Mouse (Mus musculus) limb, embryonic 14.5 days (tissue): ENCODE measurements around the gene Slc4a2. TPM values are rescaled to one million over a fixed set of nuclear protein-coding genes. Genes with fewer than 3 reads are reported as not detected.

Experiments
- ATAC-seq: fragments of 200-750 bp; cut with Nextera tagmentation; 2 replicates; pipeline ENCODE4 v1.8.0; 2017; ENCODE audit warnings: low read depth, moderate number of reproducible peaks, moderate TSS enrichment; ENCODE audit not compliant: low FRiP score
- DNase-seq: peaks from one replicate; pipeline ENCODE4 v3.0.0-alpha.2; 2015; ENCODE audit warnings: low spot score
- H3K27ac ChIP-seq: fragments of 300-500 bp; sonication (generic); replicated peaks from 2 replicates; pipeline ENCODE4 v1.5.1; 2014; ENCODE audit warnings: low read depth, mild to moderate bottlenecking, low read length, moderate library complexity, mixed read lengths
- H3K27me3 ChIP-seq: fragments of 300-500 bp; sonication (generic); 2 replicates; pipeline ENCODE4 v1.6.1; 2014; ENCODE audit warnings: low read length, mixed read lengths; ENCODE audit not compliant: control insufficient read depth, insufficient read depth
- H3K36me3 ChIP-seq: fragments of 300-500 bp; sonication (generic); 2 replicates; pipeline ENCODE4 v1.6.1; 2014; ENCODE audit warnings: mild to moderate bottlenecking, low read length, moderate library complexity, mixed read lengths; ENCODE audit not compliant: control insufficient read depth, insufficient read depth
- H3K4me1 ChIP-seq: fragments of 300-500 bp; sonication (generic); 2 replicates; pipeline ENCODE4 v1.6.1; 2014; ENCODE audit warnings: antibody characterized with exemption, low read length, mixed read lengths; ENCODE audit not compliant: control insufficient read depth, insufficient read depth
- H3K4me2 ChIP-seq: fragments of 300-500 bp; sonication (generic); replicated peaks from 2 replicates; pipeline ENCODE4 v1.6.1; 2014; ENCODE audit warnings: low read depth, mild to moderate bottlenecking, low read length, moderate library complexity; ENCODE audit not compliant: severe bottlenecking
- H3K4me3 ChIP-seq: fragments of 300-500 bp; sonication (generic); replicated peaks from 2 replicates; pipeline ENCODE4 v1.5.1; 2014; ENCODE audit warnings: low read length
- H3K9ac ChIP-seq: fragments of 300-500 bp; sonication (generic); 2 replicates; pipeline ENCODE4 v1.6.1; 2014; ENCODE audit warnings: mild to moderate bottlenecking, low read depth, low read length, moderate library complexity; ENCODE audit not compliant: severe bottlenecking
- H3K9me3 ChIP-seq: fragments of 300-500 bp; sonication (generic); 2 replicates; pipeline ENCODE4 v1.6.1; 2016; ENCODE audit warnings: low read length; ENCODE audit not compliant: control insufficient read depth
- POLR2A ChIP-seq: fragments of 200-500 bp; IDR thresholded peaks from 2 replicates; pipeline ENCODE4 v1.8.0; 2012; ENCODE audit warnings: inconsistent platforms, mild to moderate bottlenecking, moderate library complexity, borderline replicate concordance; ENCODE audit not compliant: insufficient read depth, insufficient read length; ENCODE audit errors: extremely low read depth
- WGBS: fragments of 180-500 bp; shearing (Covaris S2); extraction: QIAGEN DNeasy Blood & Tissue Kit; methylation state at CpG from one replicate; pipeline ENCODE4 v1.1.7; 2014; 5-methylcytosine and 5-hydroxymethylcytosine counted together
- polyA plus RNA-seq, 2 experiments: library from polyadenylated mRNA; depleted of rRNA in 1 of 2; stranded (reverse) in 1 of 2; unstranded in 1 of 2; fragments of >200 nt; fragmentation: Nextera tagmentation in 1 of 2; extraction: Ambion mirVana in 1 of 2; gene quantifications; 2 replicates each; pipeline versions ENCODE4 v1.2.1 to v1.2.3; 2012 to 2014

Slc4a2 gene
- polyA plus RNA-seq, 2 experiments, result 30.0 to 69.1 TPM

DNA sequence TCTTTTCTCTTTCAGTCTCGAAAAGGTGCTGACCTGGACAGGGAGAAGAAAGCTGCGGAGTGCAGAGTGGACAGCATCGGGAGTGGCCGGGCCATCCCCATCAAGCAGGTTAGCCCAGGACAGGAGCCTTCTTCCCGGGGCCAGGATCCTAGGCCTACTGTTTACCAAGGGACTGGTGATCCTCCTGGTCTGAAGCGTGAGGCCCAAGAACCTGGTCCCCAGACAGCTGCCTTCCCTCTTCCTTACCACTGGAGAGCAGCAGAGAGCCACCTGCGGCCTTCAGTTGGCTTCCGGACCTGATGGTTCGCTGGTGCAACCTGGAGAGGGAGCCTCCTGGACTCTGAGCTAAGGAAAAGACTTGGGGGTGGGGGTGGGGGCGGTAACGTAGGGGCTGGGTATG, 59.7 kb downstream of the Slc4a2 start:
- no peak overlapping the region for H3K9ac ChIP-seq
- H3K27ac ChIP-seq, result no peak overlapping the region
- no peak overlapping the region for H3K4me2 ChIP-seq
- DNase-seq (peak; percentile 68), ATAC-seq (peak; percentile 44; the same call in 1 of the 2 replicates)
- 25% methylated on average over 11 of the region's 11 CpGs for WGBS
- TF ChIP-seq POLR2A, result no peak
- H3K4me3 ChIP-seq, result no peak overlapping the region
- no peaks in the 10 kb centered on the region for H3K9me3 ChIP-seq
- H3K36me3 ChIP-seq, result peaks cover 79% of the 10 kb centered on the region
- H3K27me3 ChIP-seq, result no peaks in the 10 kb centered on the region
- H3K4me1 ChIP-seq, result peaks cover 4% of the 10 kb centered on the region; the same call in 1 of the 2 replicates

DNA sequence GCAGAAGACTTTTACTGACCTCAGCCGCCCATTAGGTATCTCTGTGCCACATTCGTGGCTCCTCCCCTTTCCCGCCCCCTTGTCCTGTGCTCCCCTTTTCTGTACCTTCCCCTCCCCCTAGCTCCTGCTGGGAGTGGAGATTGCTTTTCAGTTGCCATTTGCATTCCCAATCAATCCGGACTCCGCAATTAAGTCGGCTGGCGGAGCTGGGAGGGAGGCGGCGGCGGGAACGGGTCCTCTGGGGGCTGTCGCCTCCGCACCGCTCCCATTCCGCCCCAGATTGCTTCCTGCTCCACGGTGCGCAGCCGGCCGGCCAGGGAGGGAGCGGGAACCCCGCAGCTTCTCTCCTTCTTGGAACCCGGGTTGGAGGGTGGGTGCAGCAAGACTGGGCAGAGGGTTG, 61.3 kb downstream of the Slc4a2 start:
- Histone ChIP-seq H3K4me2 (peak overlapping the region; percentile 16), H3K27ac (no peak overlapping the region), H3K9me3 (no peaks in the 10 kb centered on the region), H3K27me3 (no peaks in the 10 kb centered on the region), H3K9ac (peak overlapping the region; percentile 34; the same call in 1 of the 2 replicates), H3K36me3 (peaks cover 80% of the 10 kb centered on the region), H3K4me1 (peaks cover 4% of the 10 kb centered on the region; the same call in 1 of the 2 replicates), H3K4me3 (no peak overlapping the region)
- ATAC-seq (no peak), DNase-seq (no peak)
- TF ChIP-seq POLR2A, result no peak
- 15% methylated on average over 22 of the region's 22 CpGs for WGBS

DNA sequence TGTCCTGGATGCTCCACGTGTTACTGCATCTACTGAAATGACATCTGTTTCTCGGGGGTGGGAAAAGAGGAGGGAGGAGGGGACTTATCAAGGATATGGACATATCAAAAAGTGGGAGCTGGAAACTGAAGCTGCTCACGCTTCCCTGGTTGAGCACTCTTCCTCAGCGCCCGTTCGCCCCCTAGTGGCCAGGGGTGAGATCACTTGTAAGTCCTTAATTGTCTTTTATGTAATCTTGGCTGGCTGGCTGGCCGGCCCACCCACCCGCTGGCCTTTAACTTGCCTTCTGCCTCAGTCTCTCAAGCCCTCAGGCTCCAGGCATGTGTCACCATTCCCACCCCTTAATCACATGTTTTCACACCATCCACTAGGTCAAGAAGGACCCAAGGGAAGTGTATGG, 62.5 kb downstream of the Slc4a2 start:
- no peak overlapping the region for H3K4me2 ChIP-seq
- WGBS, result 3% methylated on average over 8 of the region's 8 CpGs
- DNase-seq, result peak; percentile 78
- no peak overlapping the region for H3K4me3 ChIP-seq
- no peak for TF ChIP-seq POLR2A
- no peak overlapping the region for H3K9ac ChIP-seq
- H3K27me3 ChIP-seq, result no peaks in the 10 kb centered on the region
- H3K9me3 ChIP-seq, result no peaks in the 10 kb centered on the region
- peaks cover 4% of the 10 kb centered on the region; the same call in 1 of the 2 replicates for H3K4me1 ChIP-seq
- peaks cover 80% of the 10 kb centered on the region for H3K36me3 ChIP-seq
- no peak for ATAC-seq
- H3K27ac ChIP-seq, result no peak overlapping the region

DNA sequence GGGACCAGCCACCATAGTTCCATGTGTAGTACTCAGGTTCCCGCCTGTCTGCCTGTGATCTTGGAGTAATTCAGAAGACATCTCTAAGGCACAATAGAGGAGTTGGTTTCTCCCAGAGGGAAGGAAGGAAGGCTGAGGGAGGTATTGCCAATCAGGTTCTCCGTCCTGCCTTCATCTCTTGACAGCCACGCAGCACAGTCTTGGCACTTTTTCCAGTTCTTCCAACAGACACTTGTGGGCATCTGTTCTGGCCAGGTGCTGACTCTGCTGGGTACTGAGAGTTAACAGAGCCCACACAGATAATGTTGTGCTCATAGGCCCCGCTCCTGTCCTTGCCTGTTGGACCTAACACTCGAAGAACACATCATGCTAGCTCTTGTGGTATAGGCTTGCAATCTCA, 63.1 kb downstream of the Slc4a2 start:
- no peak for TF ChIP-seq POLR2A
- Histone ChIP-seq H3K4me1 (peaks cover 4% of the 10 kb centered on the region; the same call in 1 of the 2 replicates), H3K27me3 (no peaks in the 10 kb centered on the region), H3K9me3 (no peaks in the 10 kb centered on the region), H3K4me2 (no peak overlapping the region), H3K27ac (no peak overlapping the region), H3K36me3 (peaks cover 81% of the 10 kb centered on the region), H3K9ac (no peak overlapping the region), H3K4me3 (no peak overlapping the region)
- ATAC-seq (no peak), DNase-seq (no peak)
- 88% methylated on average over 5 of the region's 5 CpGs for WGBS

DNA sequence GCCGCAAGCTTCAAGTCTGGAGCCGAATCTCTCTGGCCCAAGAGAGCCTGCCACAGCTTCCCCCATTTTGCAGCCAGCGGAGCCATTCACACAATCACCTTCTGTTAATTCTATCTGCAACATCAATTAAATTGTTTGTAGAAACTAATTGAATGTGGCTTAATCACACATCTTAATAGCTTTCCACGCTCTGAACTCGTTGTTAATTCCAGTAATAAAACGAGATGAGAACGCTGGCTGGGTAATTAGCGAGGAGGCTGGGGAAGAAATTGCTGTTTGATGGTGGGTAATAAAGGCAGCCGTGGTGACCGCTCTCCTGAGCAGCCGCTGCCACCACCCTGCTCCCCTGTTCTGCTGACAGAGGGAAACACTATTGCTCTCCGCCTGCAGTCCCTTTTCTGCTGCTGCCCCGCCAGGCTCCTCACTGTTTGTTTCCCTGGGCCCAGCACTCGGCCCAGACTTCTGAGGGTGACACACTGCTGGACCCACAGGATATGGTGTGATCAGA, 66.8 kb downstream of the Slc4a2 start:
- Histone ChIP-seq H3K27me3 (no peaks in the 10 kb centered on the region), H3K9ac (no peak overlapping the region), H3K4me1 (no peaks in the 10 kb centered on the region; the same call in 1 of the 2 replicates), H3K36me3 (peaks cover 92% of the 10 kb centered on the region), H3K4me2 (no peak overlapping the region), H3K4me3 (no peak overlapping the region), H3K9me3 (no peaks in the 10 kb centered on the region), H3K27ac (no peak overlapping the region)
- TF ChIP-seq POLR2A, result no peak
- 33% methylated on average over 14 of the region's 14 CpGs for WGBS
- ATAC-seq (no peak), DNase-seq (no peak)

Other genes starting within 250 kb of the Slc4a2 start
- 16.2 and 26.5 TPM in 2 replicates for gene Kcnh2, start 72.2 kb upstream of the Slc4a2 start, polyA plus RNA-seq (2012; rRNA removed)
- gene Kcnh2, start 72.2 kb upstream of the Slc4a2 start, polyA plus RNA-seq (2014; fragmentation: Nextera tagmentation; extraction: Ambion mirVana), result 2.8 and 3.8 TPM in 2 replicates
- gene Nos3, start 59.0 kb upstream of the Slc4a2 start, polyA plus RNA-seq (2012; rRNA removed), result 7.3 and 7.4 TPM in 2 replicates
- gene Nos3, start 59.0 kb upstream of the Slc4a2 start, polyA plus RNA-seq (2014; fragmentation: Nextera tagmentation; extraction: Ambion mirVana), result 4.8 and 6.1 TPM in 2 replicates
- gene Atg9b, start 31.7 kb upstream of the Slc4a2 start, polyA plus RNA-seq (2012; rRNA removed), result 1.7 and 2.4 TPM in 2 replicates
- gene Atg9b, start 31.7 kb upstream of the Slc4a2 start, polyA plus RNA-seq (2014; fragmentation: Nextera tagmentation; extraction: Ambion mirVana), result 0.54 and 1.3 TPM in 2 replicates
- 45.3 and 58.3 TPM in 2 replicates for gene Abcb8, start 30.2 kb upstream of the Slc4a2 start, polyA plus RNA-seq (2012; rRNA removed)
- 35.8 and 37.3 TPM in 2 replicates for gene Abcb8, start 30.2 kb upstream of the Slc4a2 start, polyA plus RNA-seq (2014; fragmentation: Nextera tagmentation; extraction: Ambion mirVana)
- 3.0 and 6.2 TPM in 2 replicates for gene Asic3, start 10.4 kb upstream of the Slc4a2 start, polyA plus RNA-seq (2012; rRNA removed)
- 0.36 and 1.2 TPM in 2 replicates for gene Asic3, start 10.4 kb upstream of the Slc4a2 start, polyA plus RNA-seq (2014; fragmentation: Nextera tagmentation; extraction: Ambion mirVana)
- gene Cdk5, start 307 bp upstream of the Slc4a2 start, polyA plus RNA-seq (2012; rRNA removed), result 127 and 165 TPM in 2 replicates
- 51.7 TPM in 2 replicates for gene Cdk5, start 307 bp upstream of the Slc4a2 start, polyA plus RNA-seq (2014; fragmentation: Nextera tagmentation; extraction: Ambion mirVana)
- gene Fastk, start 21.4 kb downstream of the Slc4a2 start, polyA plus RNA-seq (2012; rRNA removed), result 295 and 397 TPM in 2 replicates
- gene Fastk, start 21.4 kb downstream of the Slc4a2 start, polyA plus RNA-seq (2014; fragmentation: Nextera tagmentation; extraction: Ambion mirVana), result 113 and 120 TPM in 2 replicates
- 29.8 and 35.5 TPM in 2 replicates for gene Tmub1, start 24.0 kb downstream of the Slc4a2 start, polyA plus RNA-seq (2012; rRNA removed)
- gene Tmub1, start 24.0 kb downstream of the Slc4a2 start, polyA plus RNA-seq (2014; fragmentation: Nextera tagmentation; extraction: Ambion mirVana), result 23.2 and 23.5 TPM in 2 replicates
- 103 and 114 TPM in 2 replicates for gene Agap3, start 28.3 kb downstream of the Slc4a2 start, polyA plus RNA-seq (2012; rRNA removed)
- gene Agap3, start 28.3 kb downstream of the Slc4a2 start, polyA plus RNA-seq (2014; fragmentation: Nextera tagmentation; extraction: Ambion mirVana), result 57.9 and 61.7 TPM in 2 replicates
- 0.04 and 0.05 TPM in 2 replicates for gene Gbx1, start 103.4 kb downstream of the Slc4a2 start, polyA plus RNA-seq (2012; rRNA removed)
- gene Gbx1, start 103.4 kb downstream of the Slc4a2 start, polyA plus RNA-seq (2014; fragmentation: Nextera tagmentation; extraction: Ambion mirVana), result not detected in 2 replicates
- 2.7 and 3.8 TPM in 2 replicates for gene Asb10, start 117.1 kb downstream of the Slc4a2 start, polyA plus RNA-seq (2012; rRNA removed)
- gene Asb10, start 117.1 kb downstream of the Slc4a2 start, polyA plus RNA-seq (2014; fragmentation: Nextera tagmentation; extraction: Ambion mirVana), result 0.62 and 1.1 TPM in 2 replicates
- gene 4931409K22Rik, start 133.0 kb downstream of the Slc4a2 start, polyA plus RNA-seq (2012; rRNA removed), result 0.35 and 0.51 TPM in 2 replicates
- gene 4931409K22Rik, start 133.0 kb downstream of the Slc4a2 start, polyA plus RNA-seq (2014; fragmentation: Nextera tagmentation; extraction: Ambion mirVana), result 0.12 and 0.17 TPM in 2 replicates
- 81.0 and 82.5 TPM in 2 replicates for gene Abcf2, start 153.6 kb downstream of the Slc4a2 start, polyA plus RNA-seq (2012; rRNA removed)
- gene Abcf2, start 153.6 kb downstream of the Slc4a2 start, polyA plus RNA-seq (2014; fragmentation: Nextera tagmentation; extraction: Ambion mirVana), result 94.3 TPM in 2 replicates
- gene Chpf2, start 162.9 kb downstream of the Slc4a2 start, polyA plus RNA-seq (2012; rRNA removed), result 56.2 and 57.0 TPM in 2 replicates
- 21.3 and 23.1 TPM in 2 replicates for gene Chpf2, start 162.9 kb downstream of the Slc4a2 start, polyA plus RNA-seq (2014; fragmentation: Nextera tagmentation; extraction: Ambion mirVana)
- 91.5 and 93.6 TPM in 2 replicates for gene Smarcd3, start 200.6 kb downstream of the Slc4a2 start, polyA plus RNA-seq (2012; rRNA removed)
- 52.7 and 59.6 TPM in 2 replicates for gene Smarcd3, start 200.6 kb downstream of the Slc4a2 start, polyA plus RNA-seq (2014; fragmentation: Nextera tagmentation; extraction: Ambion mirVana)